Mouse (Mus musculus) erythroblast, embryonic 14.5 days (primary cell): ENCODE data around the gene Vars.

ENCODE experiments used
- GATA1 ChIP-seq: IDR thresholded peaks from 2 replicates; pipeline ENCODE4 v1.6.1; 2012; ENCODE audit warnings: low read length, inconsistent platforms, mixed read lengths
- TAL1 ChIP-seq: IDR thresholded peaks from 3 replicates; pipeline ENCODE4 v1.6.1; 2012; ENCODE audit warnings: low read length, inconsistent platforms, mixed read lengths

DNA sequence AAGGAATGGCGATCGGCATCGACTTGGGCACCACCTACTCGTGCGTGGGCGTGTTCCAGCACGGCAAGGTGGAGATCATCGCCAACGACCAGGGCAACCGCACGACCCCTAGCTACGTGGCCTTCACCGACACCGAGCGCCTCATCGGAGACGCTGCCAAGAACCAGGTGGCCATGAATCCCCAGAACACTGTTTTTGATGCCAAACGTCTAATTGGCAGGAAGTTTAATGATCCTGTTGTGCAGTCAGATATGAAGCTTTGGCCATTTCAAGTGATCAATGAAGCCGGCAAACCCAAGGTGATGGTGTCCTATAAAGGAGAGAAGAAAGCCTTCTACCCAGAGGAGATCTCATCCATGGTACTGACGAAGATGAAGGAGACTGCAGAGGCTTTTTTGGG, 23.8 kb upstream of the Vars start:
- TF ChIP-seq GATA1 (no peak), TAL1 (no peak)
